Mouse (Mus musculus) MEL-GATA-1-ER (cell line): ENCODE measurements around the gene Fgfr2.

Source experiments
- DNase-seq: peaks from one replicate; pipeline ENCODE4 v3.0.0-alpha.2; 2012; ENCODE audit warnings: low read depth; ENCODE audit errors: extremely low read depth

Fgfr2 gene

GRCm38 (mm10) chr7:132416866-132417265 lies 706.3 kb downstream of the Fgfr2 start:
- no peak for DNase-seq

- no peak for DNase-seq
Measured at GRCm38 (mm10) chr7:132415866-132416265, 707.3 kb downstream of the Fgfr2 start.

GRCm38 (mm10) chr7:132412520-132412919 lies 710.6 kb downstream of the Fgfr2 start:
- DNase-seq = no peak

- DNase-seq = no peak
Measured at GRCm38 (mm10) chr7:132411708-132412107, 711.4 kb downstream of the Fgfr2 start.

GRCm38 (mm10) chr7:132410958-132411357 lies 712.2 kb downstream of the Fgfr2 start:
- DNase-seq = no peak

GRCm38 (mm10) chr7:132409890-132410289 lies 713.3 kb downstream of the Fgfr2 start:
- no peak for DNase-seq

- DNase-seq = peak; percentile 73
Measured at GRCm38 (mm10) chr7:132402377-132403084, 720.6 kb downstream of the Fgfr2 start.

- no peak for DNase-seq
Measured at GRCm38 (mm10) chr7:132398487-132398886, 724.7 kb downstream of the Fgfr2 start.

- no peak for DNase-seq
Measured at GRCm38 (mm10) chr7:132396661-132397322, 726.4 kb downstream of the Fgfr2 start.

GRCm38 (mm10) chr7:132393582-132394175 lies 729.5 kb downstream of the Fgfr2 start:
- no peak for DNase-seq

- DNase-seq = no peak
Measured at GRCm38 (mm10) chr7:132393014-132393406, 730.1 kb downstream of the Fgfr2 start.

GRCm38 (mm10) chr7:132392233-132393013 lies 730.7 kb downstream of the Fgfr2 start:
- no peak for DNase-seq

GRCm38 (mm10) chr7:132389473-132389872 lies 733.7 kb downstream of the Fgfr2 start:
- no peak for DNase-seq

GRCm38 (mm10) chr7:132387507-132387906 lies 735.6 kb downstream of the Fgfr2 start:
- peak; percentile 80 for DNase-seq

- DNase-seq = no peak
Measured at GRCm38 (mm10) chr7:132386316-132386715, 736.8 kb downstream of the Fgfr2 start.

GRCm38 (mm10) chr7:132385456-132386130 lies 737.6 kb downstream of the Fgfr2 start:
- no peak for DNase-seq

- no peak for DNase-seq
Measured at GRCm38 (mm10) chr7:132384736-132385455, 738.3 kb downstream of the Fgfr2 start.

GRCm38 (mm10) chr7:132380634-132381336 lies 742.4 kb downstream of the Fgfr2 start:
- DNase-seq = no peak

GRCm38 (mm10) chr7:132377913-132378312 lies 745.2 kb downstream of the Fgfr2 start:
- no peak for DNase-seq
